Mouse (Mus musculus) kidney, adult 2 months (tissue): ENCODE results near the gene Eif4e2.

Source experiments
- CTCF ChIP-seq: fragments of 200-500 bp; conservative IDR thresholded peaks from 2 replicates; pipeline ENCODE4 v1.5.1; 2011; ENCODE audit warnings: low read depth, mild to moderate bottlenecking, control low read depth, low read length, moderate library complexity, mixed read lengths; ENCODE audit not compliant: insufficient read depth, insufficient read length
- POLR2A ChIP-seq: fragments of 200-500 bp; IDR thresholded peaks from one replicate; pipeline ENCODE4 v1.6.1; 2011; ENCODE audit warnings: low read depth, low read length, control low read depth

DNA sequence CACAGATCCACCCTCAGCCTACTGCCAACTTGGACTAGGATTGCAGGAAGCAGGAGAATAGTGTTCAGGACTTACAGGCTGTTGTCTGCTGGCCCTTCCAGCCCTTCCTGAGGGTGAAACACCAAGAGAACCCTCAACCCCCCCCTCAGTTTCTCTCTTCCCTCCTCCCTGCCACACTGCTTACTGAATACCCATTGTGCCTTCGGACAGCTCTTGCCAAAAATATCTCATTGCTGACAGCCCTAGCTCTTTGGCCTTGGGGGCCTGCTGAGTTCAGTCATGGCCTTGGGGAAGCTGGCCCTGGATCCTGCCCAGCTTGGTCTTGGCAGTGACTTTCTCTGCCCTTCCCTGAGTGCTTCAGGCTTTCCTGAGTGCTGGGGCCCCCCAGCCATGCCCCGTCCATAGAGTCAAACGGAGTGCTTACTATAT lies 59.8 kb downstream of the Eif4e2 start:
- TF ChIP-seq CTCF: no peak
- TF ChIP-seq POLR2A: no peak
